ENCODE assay signal across 18 mouse cellular contexts in genomic region chr5:125046436-125046835, GRCm38 (mm10). TPM values are rescaled to one million over a fixed set of nuclear protein-coding genes. Genes with fewer than 3 reads are reported as not detected.
A peak's percentile ranks its signal among the peaks of the same experiment; 100 is the strongest.
DNase-seq lines count a peak whose midpoint lies in the region; ATAC-seq lines count a peak whose summit lies in the region.
"Had no signal": no experiment of that assay in that cellular context is flagged by ENCODE, and none has a peak within 500 bp of the region (broad histone marks: within the 10 kb centered on the region; RNA-seq: fewer than 3 reads in every experiment).

No protein-coding gene starts in this region.

- no peaks in the 10 kb centered on the region for H3K27me3 ChIP-seq in kidney, embryonic 15.5 days
- no peaks in the 10 kb centered on the region for H3K27me3 ChIP-seq in midbrain, embryonic 16.5 days (ENCODE audit: control insufficient read depth, insufficient read depth, low read depth, low read length)
- no peaks in the 10 kb centered on the region for H3K27me3 ChIP-seq in midbrain, embryonic 15.5 days (replicated peaks)
- no peaks in the 10 kb centered on the region for H3K27me3 ChIP-seq in embryonic facial prominence, embryonic 12.5 days
- H3K27me3 ChIP-seq: limb, embryonic 15.5 days had no signal

- H3K9me3 ChIP-seq in kidney, embryonic 15.5 days (replicated peaks) = no peaks in the 10 kb centered on the region
- H3K9me3 ChIP-seq in midbrain, embryonic 16.5 days (replicated peaks; ENCODE audit: control insufficient read depth, low read length, poor library complexity, severe bottlenecking) = no peaks in the 10 kb centered on the region
- H3K9me3 ChIP-seq in midbrain, embryonic 15.5 days = no peaks in the 10 kb centered on the region
- no peaks in the 10 kb centered on the region for H3K9me3 ChIP-seq in embryonic facial prominence, embryonic 12.5 days
- H3K9me3 ChIP-seq: limb, embryonic 15.5 days had no signal

- no peak for DNase-seq in kidney, adult 9 months
- peak; percentile 31 for DNase-seq in mesoderm, embryonic 11.5 days (ENCODE audit: low read depth, low spot score)
- DNase-seq in right cerebral cortex, adult 18-20 months = no peak
- DNase-seq: cerebellum, adult 9-11 months; gastrocnemius, postnatal 14 days; heart, adult 2 months; kidney, adult 11 months; kidney, postnatal 25 days; lung, embryonic 14.5 days; thymus, postnatal 25 days had no signal

- H3K27ac ChIP-seq in kidney, embryonic 15.5 days = 0 out of 2 replicates have a peak overlapping the region, but pooled peaks have one; percentile 30
- peak overlapping the region; percentile 37; the same call in 1 of the 2 replicates for H3K27ac ChIP-seq in midbrain, embryonic 16.5 days (ENCODE audit: low read length)
- H3K27ac ChIP-seq in midbrain, embryonic 15.5 days = no peak overlapping the region
- 0 out of 2 replicates have a peak overlapping the region, but pooled peaks have one; percentile 37 for H3K27ac ChIP-seq in embryonic facial prominence, embryonic 12.5 days
- H3K27ac ChIP-seq: heart, adult 2 months; limb, embryonic 15.5 days had no signal

- no peak for ATAC-seq in kidney, embryonic 15.5 days (replicated peaks; ENCODE audit: low FRiP score)
- no peak for ATAC-seq in midbrain, embryonic 16.5 days
- ATAC-seq in midbrain, embryonic 15.5 days (replicated peaks) = no peak
- no peak for ATAC-seq in embryonic facial prominence, embryonic 12.5 days (ENCODE audit: insufficient number of reproducible peaks, insufficient read depth, low FRiP score, low TSS enrichment)
- ATAC-seq: CD4-positive, CD25-positive, alpha-beta regulatory T cell, adult 4 months; hindbrain, embryonic 16.5 days had no signal

- H3K9ac ChIP-seq in kidney, embryonic 15.5 days = no peak overlapping the region
- no peak overlapping the region for H3K9ac ChIP-seq in midbrain, embryonic 16.5 days (ENCODE audit: low read depth, low read length)
- H3K9ac ChIP-seq in midbrain, embryonic 15.5 days = no peak overlapping the region
- H3K9ac ChIP-seq in embryonic facial prominence, embryonic 12.5 days = no peak overlapping the region
- H3K9ac ChIP-seq: limb, embryonic 15.5 days; lung, embryonic 14.5 days had no signal

- no peak overlapping the region for H3K4me2 ChIP-seq in kidney, embryonic 15.5 days
- no peak overlapping the region for H3K4me2 ChIP-seq in midbrain, embryonic 16.5 days (ENCODE audit: low read length)
- no peak overlapping the region for H3K4me2 ChIP-seq in midbrain, embryonic 15.5 days
- no peak overlapping the region for H3K4me2 ChIP-seq in embryonic facial prominence, embryonic 12.5 days (replicated peaks)
- H3K4me2 ChIP-seq: limb, embryonic 15.5 days; lung, embryonic 14.5 days had no signal

- H3K4me3 ChIP-seq in kidney, embryonic 15.5 days (replicated peaks) = no peak overlapping the region
- H3K4me3 ChIP-seq in midbrain, embryonic 16.5 days (ENCODE audit: low read depth, low read length) = no peak overlapping the region
- H3K4me3 ChIP-seq in midbrain, embryonic 15.5 days = no peak overlapping the region
- no peak overlapping the region for H3K4me3 ChIP-seq in embryonic facial prominence, embryonic 12.5 days
- H3K4me3 ChIP-seq: heart, adult 2 months; limb, embryonic 15.5 days had no signal

- 48% methylated on average over 5 of the region's 5 CpGs for WGBS in kidney, embryonic 15.5 days
- WGBS in midbrain, embryonic 16.5 days = 76% methylated on average over 5 of the region's 5 CpGs
- WGBS in midbrain, embryonic 15.5 days = 78% methylated on average over 5 of the region's 5 CpGs
- 64% methylated on average over 5 of the region's 5 CpGs for WGBS in embryonic facial prominence, embryonic 12.5 days

- H3K4me1 ChIP-seq in kidney, embryonic 15.5 days = peaks cover 25% of the 10 kb centered on the region
- peaks cover 3% of the 10 kb centered on the region; the same call in 1 of the 2 replicates for H3K4me1 ChIP-seq in midbrain, embryonic 16.5 days (ENCODE audit: control insufficient read depth, insufficient read depth, low read length)
- H3K4me1 ChIP-seq in midbrain, embryonic 15.5 days = peaks cover 16% of the 10 kb centered on the region
- peaks cover 15% of the 10 kb centered on the region; the same call in 1 of the 2 replicates for H3K4me1 ChIP-seq in embryonic facial prominence, embryonic 12.5 days

- H3K36me3 ChIP-seq in kidney, embryonic 15.5 days = peaks cover 96% of the 10 kb centered on the region
- peaks cover 26% of the 10 kb centered on the region for H3K36me3 ChIP-seq in midbrain, embryonic 16.5 days (ENCODE audit: control insufficient read depth, insufficient read depth, low read length)
- H3K36me3 ChIP-seq in midbrain, embryonic 15.5 days (replicated peaks) = peaks cover 7% of the 10 kb centered on the region; the same call in 1 of the 2 replicates
- H3K36me3 ChIP-seq in embryonic facial prominence, embryonic 12.5 days = peaks cover 96% of the 10 kb centered on the region
- H3K36me3 ChIP-seq: G1E had no signal

RNA-seq across cellular contexts. Expression of gene Rflna, which starts 43.4 kb away (rescaled TPM):
- polyA plus RNA-seq in kidney, embryonic 15.5 days (2015; fragmentation: Nextera tagmentation; extraction: Ambion mirVana) = 4.6 and 5.0 TPM in 2 replicates
- 4.9 and 7.1 TPM in 2 replicates for polyA plus RNA-seq in midbrain, embryonic 16.5 days (2015; fragmentation: Nextera tagmentation; extraction: Ambion mirVana)
- polyA plus RNA-seq in midbrain, embryonic 15.5 days (2015; fragmentation: Nextera tagmentation; extraction: Ambion mirVana) = 6.7 and 7.9 TPM in 2 replicates
- 27.7 and 28.6 TPM in 2 replicates for polyA plus RNA-seq in embryonic facial prominence, embryonic 12.5 days (2016; fragmentation: Nextera tagmentation; extraction: Ambion mirVana)
- polyA plus RNA-seq: CD4-positive, CD25-positive, alpha-beta regulatory T cell, adult 4 months; G1E had no signal
